Mouse (Mus musculus): ENCODE measurements around the gene Sipa1l1.
A peak's percentile ranks its signal among the peaks of the same experiment; 100 is the strongest.

Sipa1l1 gene

GRCm38 (mm10) chr12:82297196-82297595, 128.1 kb downstream of the Sipa1l1 start:
- no peak for DNase-seq (ENCODE audit: low read depth)

- no peak for DNase-seq (ENCODE audit: low read depth)
These were observed 129.7 kb downstream of the Sipa1l1 start for GRCm38 (mm10) chr12:82298662-82299460.

- no peak for DNase-seq (ENCODE audit: low read depth)
These were observed 135.0 kb downstream of the Sipa1l1 start for GRCm38 (mm10) chr12:82304140-82304539.

GRCm38 (mm10) chr12:82306035-82306434, 136.9 kb downstream of the Sipa1l1 start:
- DNase-seq (ENCODE audit: low read depth) = no peak

GRCm38 (mm10) chr12:82311593-82311992, 142.5 kb downstream of the Sipa1l1 start:
- no peak for DNase-seq (ENCODE audit: low read depth)

- DNase-seq (ENCODE audit: low read depth) = peak; percentile 88
These were observed 143.1 kb downstream of the Sipa1l1 start for GRCm38 (mm10) chr12:82312091-82312820.

- DNase-seq (ENCODE audit: low read depth) = peak; percentile 92
These were observed 144.0 kb downstream of the Sipa1l1 start for GRCm38 (mm10) chr12:82313091-82313490.

GRCm38 (mm10) chr12:82319436-82320131, 150.5 kb downstream of the Sipa1l1 start:
- DNase-seq (ENCODE audit: low read depth) = no peak

GRCm38 (mm10) chr12:82320204-82320603, 151.1 kb downstream of the Sipa1l1 start:
- DNase-seq (ENCODE audit: low read depth) = no peak

- no peak for DNase-seq (ENCODE audit: low read depth)
These were observed 152.3 kb downstream of the Sipa1l1 start for GRCm38 (mm10) chr12:82321397-82321796.

GRCm38 (mm10) chr12:82321855-82322254, 152.7 kb downstream of the Sipa1l1 start:
- no peak for DNase-seq (ENCODE audit: low read depth)

GRCm38 (mm10) chr12:82322759-82323451, 153.8 kb downstream of the Sipa1l1 start:
- peak; percentile 43 for DNase-seq (ENCODE audit: low read depth)

GRCm38 (mm10) chr12:82324621-82325020, 155.5 kb downstream of the Sipa1l1 start:
- no peak for DNase-seq (ENCODE audit: low read depth)

GRCm38 (mm10) chr12:82325502-82325901, 156.4 kb downstream of the Sipa1l1 start:
- no peak for DNase-seq (ENCODE audit: low read depth)

- no peak for DNase-seq (ENCODE audit: low read depth)
These were observed 157.3 kb downstream of the Sipa1l1 start for GRCm38 (mm10) chr12:82326438-82326837.

- DNase-seq (ENCODE audit: low read depth) = no peak
These were observed 159.0 kb downstream of the Sipa1l1 start for GRCm38 (mm10) chr12:82328112-82328511.

- DNase-seq (ENCODE audit: low read depth) = no peak
These were observed 163.9 kb downstream of the Sipa1l1 start for GRCm38 (mm10) chr12:82332836-82333614.

GRCm38 (mm10) chr12:82333999-82334398, 164.9 kb downstream of the Sipa1l1 start:
- DNase-seq (ENCODE audit: low read depth) = peak; percentile 80

- DNase-seq (ENCODE audit: low read depth) = no peak
These were observed 165.4 kb downstream of the Sipa1l1 start for GRCm38 (mm10) chr12:82334550-82334949.

GRCm38 (mm10) chr12:82335095-82335494, 166.0 kb downstream of the Sipa1l1 start:
- no peak for DNase-seq (ENCODE audit: low read depth)

GRCm38 (mm10) chr12:82338550-82338949, 169.4 kb downstream of the Sipa1l1 start:
- DNase-seq (ENCODE audit: low read depth) = no peak
